Mouse (Mus musculus) E14TG2a.4 (cell line): ENCODE measurements around the gene Yjefn3.

Source experiments
- CTCF ChIP-seq: conservative IDR thresholded peaks from 2 replicates; pipeline ENCODE4 v1.5.1; 2014; ENCODE audit warnings: low read length
- POU5F1 ChIP-seq: IDR thresholded peaks from 2 replicates; pipeline ENCODE4 v1.6.1; 2014; ENCODE audit warnings: low read length, borderline replicate concordance

DNA sequence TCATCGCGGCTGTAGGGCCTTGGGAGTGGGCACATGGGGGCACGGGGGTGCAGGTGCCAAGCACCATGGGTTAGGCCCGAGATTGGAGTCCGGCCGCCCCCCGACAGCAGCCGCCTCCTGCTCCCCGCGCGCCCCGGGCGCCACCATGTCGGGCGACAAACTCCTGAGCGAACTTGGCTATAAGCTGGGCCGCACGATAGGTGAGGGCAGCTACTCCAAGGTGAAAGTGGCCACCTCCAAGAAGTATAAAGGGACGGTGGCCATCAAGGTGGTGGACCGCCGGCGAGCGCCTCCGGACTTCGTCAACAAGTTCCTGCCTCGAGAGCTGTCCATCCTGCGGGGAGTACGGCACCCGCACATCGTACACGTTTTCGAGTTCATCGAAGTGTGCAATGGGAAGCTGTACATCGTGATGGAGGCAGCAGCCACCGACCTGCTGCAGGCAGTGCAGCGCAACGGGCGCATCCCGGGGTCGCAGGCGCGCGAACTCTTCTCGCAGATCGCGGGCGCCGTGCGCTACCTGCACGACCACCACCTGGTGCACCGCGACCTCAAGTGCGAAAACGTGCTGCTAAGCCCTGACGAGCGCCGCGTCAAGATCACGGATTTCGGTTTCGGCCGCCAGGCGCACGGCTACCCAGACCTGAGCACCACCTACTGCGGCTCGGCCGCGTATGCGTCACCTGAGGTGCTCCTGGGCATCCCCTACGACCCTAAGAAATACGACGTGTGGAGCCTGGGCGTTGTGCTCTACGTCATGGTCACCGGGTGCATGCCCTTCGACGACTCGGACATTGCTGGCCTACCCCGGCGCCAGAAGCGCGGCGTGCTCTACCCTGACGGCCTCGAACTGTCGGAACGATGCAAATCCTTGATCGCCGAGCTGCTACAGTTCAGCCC is at the start of gene Yjefn3, which contains the start of the genes Tssk6 and Ndufa13:
- TF ChIP-seq CTCF: no peak
- TF ChIP-seq POU5F1: no peak
